Mouse (Mus musculus): ENCODE results near the gene Clcnkb. TPM values are rescaled to one million over a fixed set of nuclear protein-coding genes. Genes with fewer than 3 reads are reported as not detected.

Clcnkb gene
- total RNA-seq, 1 experiment from 2014 or later: not detected

DNA sequence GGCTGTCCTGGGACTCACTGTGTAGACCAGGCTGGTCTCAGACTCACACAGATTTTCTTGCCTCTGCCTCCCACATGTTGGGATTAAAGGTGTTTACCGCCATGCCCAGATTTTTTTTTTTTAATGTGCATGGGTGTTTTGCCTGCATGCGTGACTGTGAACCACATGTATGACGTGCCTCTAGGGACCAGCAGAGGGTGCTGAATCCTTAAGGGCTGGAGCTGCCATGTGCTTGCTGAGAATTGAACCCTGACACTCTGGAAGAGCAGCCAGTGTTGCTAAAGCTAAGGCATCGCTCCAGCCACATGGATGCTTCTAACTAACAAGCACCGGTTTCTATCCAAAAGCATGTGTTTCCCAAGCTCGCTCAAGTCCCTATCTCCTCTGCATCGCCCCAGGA is 29.7 kb downstream of the Clcnkb start:
- no peak for ATAC-seq (replicated peaks in 1 of 2; ENCODE audit: insufficient read depth in 1 of 2, low FRiP score in 2 of 2, low TSS enrichment in 1 of 2, low read depth in 1 of 2, poor library complexity in 2 of 2, severe bottlenecking in 2 of 2)

DNA sequence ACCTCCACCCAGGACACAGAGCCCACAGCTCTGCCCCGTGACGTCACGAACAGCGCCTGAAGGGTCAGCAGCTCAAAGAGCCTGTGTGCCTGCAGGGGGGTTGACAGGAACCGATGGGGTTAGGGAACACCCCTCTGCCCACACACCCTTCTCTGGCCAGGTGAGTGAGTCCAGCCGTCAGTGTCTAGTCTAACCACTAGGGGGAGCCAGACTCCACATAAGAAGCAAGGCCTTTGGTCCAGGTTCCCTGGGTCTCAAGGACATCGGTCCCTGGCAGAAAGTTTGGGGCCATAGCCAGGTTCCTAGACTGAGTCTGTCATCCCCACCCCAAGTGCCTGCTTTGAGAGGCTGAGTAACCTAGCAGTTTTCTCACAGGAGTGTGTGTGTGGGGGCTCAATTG is 30.5 kb downstream of the Clcnkb start:
- peak; percentile 42 to 57; a peak in 3 of 4 replicates for ATAC-seq (replicated peaks in 1 of 2; ENCODE audit: insufficient read depth in 1 of 2, low FRiP score in 2 of 2, low TSS enrichment in 1 of 2, low read depth in 1 of 2, poor library complexity in 2 of 2, severe bottlenecking in 2 of 2)

DNA sequence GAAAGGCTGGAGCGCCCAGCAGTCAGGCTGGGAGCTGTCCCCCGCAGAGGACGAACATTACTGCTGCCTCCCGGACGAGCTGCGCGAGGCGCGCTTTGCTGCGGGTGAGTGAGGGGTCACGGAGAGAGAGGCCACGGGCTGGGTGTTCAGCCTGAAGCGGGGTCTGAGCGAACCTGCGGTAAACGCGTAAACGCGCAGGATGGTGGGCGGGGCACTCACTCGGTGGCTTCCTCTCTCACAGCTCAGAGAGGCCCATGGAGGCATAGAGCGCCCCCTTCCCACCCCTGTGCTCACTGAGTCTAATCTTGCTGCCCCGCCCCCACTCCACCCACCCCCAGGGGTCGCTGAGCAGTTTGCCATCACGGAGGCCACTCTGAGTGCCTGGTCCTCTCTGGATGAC is 33.4 kb downstream of the Clcnkb start:
- ATAC-seq (replicated peaks in 1 of 2; ENCODE audit: insufficient read depth in 1 of 2, low FRiP score in 2 of 2, low TSS enrichment in 1 of 2, low read depth in 1 of 2, poor library complexity in 2 of 2, severe bottlenecking in 2 of 2): peak; percentile 29 to 63; a peak in 3 of 4 replicates

DNA sequence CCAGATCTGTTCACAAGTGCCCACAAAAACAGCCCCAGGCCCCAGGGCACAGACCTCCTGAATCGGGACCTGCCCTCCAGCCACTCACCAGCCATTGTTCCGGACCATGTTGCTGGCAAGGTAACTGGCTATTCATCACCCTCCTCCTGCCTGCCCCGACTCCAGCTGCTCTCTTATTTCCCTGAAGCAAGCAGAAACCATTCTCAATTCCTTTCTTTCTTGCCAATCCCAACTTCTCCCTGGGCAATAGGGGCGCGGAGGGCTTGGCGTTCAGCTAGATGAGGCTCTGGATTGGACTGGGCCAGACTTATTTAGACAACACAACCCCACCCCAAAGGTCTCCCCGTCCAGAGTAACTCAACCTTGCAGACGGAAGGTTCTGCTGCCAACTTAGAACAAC is 36.1 kb downstream of the Clcnkb start:
- no peak for ATAC-seq (replicated peaks in 1 of 2; ENCODE audit: insufficient read depth in 1 of 2, low FRiP score in 2 of 2, low TSS enrichment in 1 of 2, low read depth in 1 of 2, poor library complexity in 2 of 2, severe bottlenecking in 2 of 2)

DNA sequence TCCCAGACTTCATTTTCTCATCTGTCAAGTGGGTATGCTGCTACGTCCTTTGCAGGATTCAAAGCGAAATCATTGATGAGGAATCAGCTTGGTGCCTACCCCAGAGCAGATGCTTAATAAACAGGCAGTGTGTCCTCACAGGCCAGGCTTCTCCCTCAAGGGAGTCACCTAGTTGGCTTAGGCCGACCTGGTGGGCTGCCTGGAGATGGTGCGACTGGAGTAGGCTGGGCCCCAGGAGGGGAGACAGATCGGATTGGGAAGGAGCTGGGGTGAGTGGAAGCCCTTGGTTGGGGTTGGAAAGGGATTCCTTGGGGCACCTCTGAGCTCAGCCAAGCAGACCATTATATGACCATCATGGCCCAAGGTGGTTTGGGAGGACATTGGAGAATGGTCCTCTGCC is 43.4 kb downstream of the Clcnkb start:
- no peak for ATAC-seq (replicated peaks in 1 of 2; ENCODE audit: insufficient read depth in 1 of 2, low FRiP score in 2 of 2, low TSS enrichment in 1 of 2, low read depth in 1 of 2, poor library complexity in 2 of 2, severe bottlenecking in 2 of 2)

DNA sequence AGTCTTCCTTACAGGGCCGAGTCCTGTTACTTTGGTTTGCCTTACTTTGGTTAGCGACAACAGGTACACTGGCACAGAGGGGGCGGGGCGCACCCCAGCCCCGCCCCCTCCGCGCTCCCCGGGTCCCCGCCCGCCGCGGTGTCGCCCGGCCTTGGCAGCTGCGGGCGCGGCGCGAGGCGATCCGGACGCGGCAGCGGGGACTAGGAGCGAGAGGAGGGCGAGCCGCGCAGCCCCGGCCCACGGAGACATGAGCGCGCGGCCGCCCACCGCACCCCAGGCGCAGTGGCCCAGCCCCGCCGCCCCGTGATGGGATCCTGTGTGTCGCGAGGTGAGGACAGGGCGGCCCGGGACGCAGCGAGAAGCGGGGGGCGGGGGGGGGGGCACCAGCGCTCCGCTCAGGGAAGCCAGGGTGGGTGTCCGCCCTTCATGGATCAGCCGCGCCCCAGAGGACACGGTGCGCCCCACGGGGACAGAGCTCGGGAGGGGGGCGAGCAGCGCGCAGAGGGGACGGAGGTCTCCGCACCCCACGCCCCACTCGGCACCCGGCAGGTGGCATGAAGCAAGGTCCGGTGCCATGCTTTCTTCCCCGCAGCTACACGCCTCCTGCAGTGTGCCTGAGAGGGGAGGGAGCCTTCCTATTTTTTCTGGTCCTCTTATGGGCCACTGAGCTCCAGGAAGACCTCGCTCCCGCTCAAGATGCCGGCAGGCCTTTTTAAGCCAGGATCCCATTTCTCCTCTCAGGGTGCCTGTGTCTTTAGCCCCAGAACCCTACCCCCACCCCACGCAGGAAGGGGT is 47.6 kb downstream of the Clcnkb start, which contains the start of gene Fam131c:
Gene Fam131c (plus strand): TSS at position 224 of the 795 bp plus-strand sequence.
- no peak for ATAC-seq (replicated peaks in 1 of 2; ENCODE audit: insufficient read depth in 1 of 2, low FRiP score in 2 of 2, low TSS enrichment in 1 of 2, low read depth in 1 of 2, poor library complexity in 2 of 2, severe bottlenecking in 2 of 2)

DNA sequence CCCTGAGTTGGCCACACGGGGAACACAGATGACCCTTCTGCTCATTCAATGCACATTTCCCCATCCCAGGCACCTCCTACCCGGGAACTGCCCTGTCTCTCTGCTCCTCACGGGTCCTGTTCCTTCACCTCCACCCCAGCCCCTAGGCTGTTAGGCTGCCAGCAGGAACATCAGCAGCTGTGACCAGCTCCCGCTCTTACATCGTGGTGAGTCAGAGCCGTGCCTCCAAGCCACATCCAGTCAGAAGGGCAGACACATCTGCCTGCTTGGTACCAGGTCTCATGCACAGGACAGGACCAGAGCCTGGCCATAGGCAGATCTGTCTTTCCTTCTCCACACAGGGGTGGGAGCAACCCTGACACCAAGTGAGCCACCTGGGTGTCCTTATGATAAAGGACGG is 49.9 kb downstream of the Clcnkb start:
- no peak for ATAC-seq (replicated peaks in 1 of 2; ENCODE audit: insufficient read depth in 1 of 2, low FRiP score in 2 of 2, low TSS enrichment in 1 of 2, low read depth in 1 of 2, poor library complexity in 2 of 2, severe bottlenecking in 2 of 2)

DNA sequence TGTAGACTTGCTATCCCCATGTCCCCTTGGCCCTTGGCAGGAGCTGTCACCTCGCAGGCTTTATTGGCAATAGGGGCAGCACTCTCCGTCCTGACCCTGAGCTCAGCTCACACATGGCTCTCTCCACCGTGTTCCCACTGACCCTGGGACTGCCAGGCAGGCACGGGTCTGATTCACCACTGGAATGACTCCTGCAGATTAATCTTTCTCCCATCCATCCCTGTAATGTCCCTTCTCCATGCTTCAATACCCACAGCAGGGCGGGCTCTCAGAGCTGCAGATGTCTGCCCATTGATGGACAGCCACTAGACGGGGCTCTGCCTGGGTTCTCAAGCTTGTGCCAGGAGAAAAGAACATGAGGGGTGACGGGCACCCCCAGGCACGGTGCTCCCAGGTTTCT is 50.7 kb downstream of the Clcnkb start:
- no peak for ATAC-seq (replicated peaks in 1 of 2; ENCODE audit: insufficient read depth in 1 of 2, low FRiP score in 2 of 2, low TSS enrichment in 1 of 2, low read depth in 1 of 2, poor library complexity in 2 of 2, severe bottlenecking in 2 of 2)

DNA sequence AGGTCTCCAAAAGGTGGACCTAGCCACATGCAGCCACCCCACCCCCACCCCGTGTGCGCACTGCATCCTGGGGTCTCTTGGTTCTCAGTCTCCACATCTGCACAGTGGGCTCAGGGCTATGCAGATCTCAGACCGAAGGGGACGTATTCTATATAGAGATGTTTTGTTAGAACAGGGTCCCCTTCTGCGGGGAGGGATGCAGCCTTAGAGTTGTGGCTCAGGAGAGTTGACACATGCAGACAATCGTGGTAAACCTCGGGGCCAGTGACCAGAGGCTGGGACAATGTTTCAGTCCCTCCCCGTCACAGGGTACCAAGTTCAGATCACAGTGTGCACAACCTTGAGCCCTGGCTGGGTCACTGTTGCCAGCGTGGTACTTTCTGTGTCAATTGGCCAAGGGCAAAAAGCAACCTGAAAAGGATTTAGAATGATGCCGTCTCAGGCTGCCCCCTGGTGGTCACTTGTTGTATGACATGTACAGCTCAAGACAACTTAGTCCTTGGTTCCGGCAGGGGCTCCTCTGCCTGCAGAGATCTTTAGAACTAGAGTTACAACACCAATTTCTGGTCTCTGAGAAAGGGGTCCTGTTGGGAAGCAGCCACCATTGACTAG is 52.8 kb downstream of the Clcnkb start:
- ATAC-seq (replicated peaks in 1 of 2; ENCODE audit: insufficient read depth in 1 of 2, low FRiP score in 2 of 2, low TSS enrichment in 1 of 2, low read depth in 1 of 2, poor library complexity in 2 of 2, severe bottlenecking in 2 of 2): peak; percentile 73 to 76

DNA sequence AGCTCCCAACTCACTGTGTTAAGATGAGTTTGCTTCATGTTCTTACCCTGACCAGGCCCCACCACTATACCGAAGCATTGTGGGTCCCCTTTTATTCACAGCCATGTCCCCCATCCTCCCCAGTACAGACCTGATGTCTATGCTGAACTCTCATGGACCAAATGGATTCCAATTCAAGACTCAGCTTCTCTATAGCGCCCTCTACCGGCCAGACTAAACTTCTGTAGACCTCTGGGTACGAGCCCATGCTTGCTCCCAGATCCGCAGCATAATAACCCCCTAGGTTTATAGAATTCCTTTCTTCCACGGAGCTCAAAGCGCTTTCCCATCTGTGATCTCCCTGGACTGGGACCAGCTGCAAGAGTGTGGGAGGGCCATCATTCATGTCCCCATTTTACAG is 55.0 kb downstream of the Clcnkb start:
- no peak for ATAC-seq (replicated peaks in 1 of 2; ENCODE audit: insufficient read depth in 1 of 2, low FRiP score in 2 of 2, low TSS enrichment in 1 of 2, low read depth in 1 of 2, poor library complexity in 2 of 2, severe bottlenecking in 2 of 2)

DNA sequence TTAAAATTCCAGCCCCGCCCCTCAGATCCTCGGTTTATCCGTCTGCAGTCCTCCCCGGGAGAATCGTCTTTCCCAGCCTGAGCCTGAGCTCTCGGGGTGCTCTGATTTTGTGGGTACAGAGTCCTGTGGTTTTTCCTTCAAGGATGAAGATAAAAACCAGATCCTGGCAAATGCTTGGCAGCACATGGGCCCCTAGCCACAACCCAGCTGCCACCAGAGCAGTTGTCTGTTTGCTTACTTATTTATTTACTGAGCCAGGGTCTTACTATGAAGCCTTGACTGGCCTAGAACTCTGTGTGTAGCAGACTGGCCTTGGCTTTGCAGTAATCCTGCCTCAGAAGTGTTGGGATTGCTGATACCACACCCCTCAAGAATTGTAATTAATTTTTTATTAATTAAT is 56.6 kb downstream of the Clcnkb start:
- ATAC-seq (replicated peaks in 1 of 2; ENCODE audit: insufficient read depth in 1 of 2, low FRiP score in 2 of 2, low TSS enrichment in 1 of 2, low read depth in 1 of 2, poor library complexity in 2 of 2, severe bottlenecking in 2 of 2): no peak

DNA sequence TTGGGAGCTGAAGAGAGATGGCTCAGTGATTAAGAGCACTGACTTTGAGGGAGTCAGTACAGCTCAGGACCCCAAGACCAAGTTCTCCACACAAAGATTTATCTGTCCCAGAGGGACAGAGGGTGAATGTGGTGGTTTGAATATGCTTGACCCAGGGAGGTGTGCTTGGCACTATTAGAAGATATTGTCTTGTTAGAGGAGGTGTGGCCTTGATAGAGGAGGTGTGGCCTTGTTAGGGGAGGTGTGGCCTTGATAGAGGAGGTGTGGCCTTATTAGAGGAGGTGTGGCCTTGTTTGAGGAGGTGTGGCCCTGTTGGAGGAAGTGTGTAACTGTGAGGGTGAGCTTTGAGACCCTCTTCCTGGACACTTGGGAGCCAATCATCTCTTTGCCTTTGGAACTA is 58.0 kb downstream of the Clcnkb start:
- ATAC-seq (replicated peaks in 1 of 2; ENCODE audit: insufficient read depth in 1 of 2, low FRiP score in 2 of 2, low TSS enrichment in 1 of 2, low read depth in 1 of 2, poor library complexity in 2 of 2, severe bottlenecking in 2 of 2): no peak

Other genes with a start within 250 kb of the Clcnkb start
- 0.81 and 3.5 TPM in 2 replicates for gene Rsg1, start 202.1 kb downstream of the Clcnkb start, total RNA-seq (2017)
- gene Arhgef19, start 176.5 kb downstream of the Clcnkb start, total RNA-seq (2017): not detected in 2 replicates
- gene Epha2, start 114.8 kb downstream of the Clcnkb start, total RNA-seq (2017): 1.0 TPM in 1 of 2 replicates, not detected in the other
- gene Fam131c, start 47.8 kb downstream of the Clcnkb start, total RNA-seq (2017): not detected in 2 replicates
- not detected in 2 replicates for gene Clcnka, start 17.3 kb downstream of the Clcnkb start, total RNA-seq (2017)
- gene Hspb7, start 4.8 kb upstream of the Clcnkb start, total RNA-seq (2017): 1.3 TPM in 1 of 2 replicates, not detected in the other
- gene Srarp, start 20.1 kb upstream of the Clcnkb start, total RNA-seq (2017): not detected in 2 replicates
- 22.1 and 22.3 TPM in 2 replicates for gene Zbtb17, start 28.6 kb upstream of the Clcnkb start, total RNA-seq (2017)
- gene Spen, start 122.6 kb upstream of the Clcnkb start, total RNA-seq (2017): 26.7 and 39.0 TPM in 2 replicates
- gene Fblim1, start 190.1 kb upstream of the Clcnkb start, total RNA-seq (2017): 0.13 and 0.35 TPM in 2 replicates
- 0.60 and 0.63 TPM in 2 replicates for gene Tmem82, start 202.6 kb upstream of the Clcnkb start, total RNA-seq (2017)
- not detected in 2 replicates for gene Slc25a34, start 207.8 kb upstream of the Clcnkb start, total RNA-seq (2017)
- 9.9 and 16.5 TPM in 2 replicates for gene Plekhm2, start 248.9 kb upstream of the Clcnkb start, total RNA-seq (2017)